ENCODE assay signal across 8 mouse cellular contexts in genomic region chrX:12762334-12763126, GRCm38 (mm10). TPM values are rescaled to one million over a fixed set of nuclear protein-coding genes. Genes with fewer than 3 reads are reported as not detected.
DNase-seq lines count a peak whose midpoint lies in the region; ATAC-seq and TF ChIP-seq lines count a peak whose summit lies in the region.

No protein-coding gene starts in this region.

- peak overlapping the region; percentile 78 for H3K9ac ChIP-seq in forebrain, embryonic 16.5 days (replicated peaks; ENCODE audit: low read depth, low read length)
- H3K9ac ChIP-seq in midbrain, embryonic 11.5 days (ENCODE audit: low read length) = peak overlapping the region; percentile 79

- peak overlapping the region; percentile 50 for H3K4me2 ChIP-seq in forebrain, embryonic 16.5 days (ENCODE audit: low read length)
- H3K4me2 ChIP-seq in midbrain, embryonic 11.5 days = peak overlapping the region; percentile 55

- no peaks in the 10 kb centered on the region for H3K9me3 ChIP-seq in forebrain, embryonic 16.5 days (ENCODE audit: control insufficient read depth, low read length)
- no peaks in the 10 kb centered on the region for H3K9me3 ChIP-seq in midbrain, embryonic 11.5 days (ENCODE audit: control insufficient read depth, low read length)

- no peak; the same call in 1 of the 2 replicates for ATAC-seq in forebrain, embryonic 16.5 days
- ATAC-seq in midbrain, embryonic 11.5 days (ENCODE audit: low FRiP score) = no peak; the same call in 1 of the 2 replicates

- no peaks in the 10 kb centered on the region for H3K27me3 ChIP-seq in forebrain, embryonic 16.5 days (replicated peaks; ENCODE audit: control insufficient read depth, insufficient read depth, low read length)
- no peaks in the 10 kb centered on the region for H3K27me3 ChIP-seq in midbrain, embryonic 11.5 days (ENCODE audit: control insufficient read depth, insufficient read depth, low read length)

- 18% methylated on average over 32 of the region's 32 CpGs for WGBS in forebrain, embryonic 16.5 days
- 15% methylated on average over 32 of the region's 32 CpGs for WGBS in midbrain, embryonic 11.5 days

- intact Hi-C loops in left cerebral cortex, adult 2 months (cut with DNase I) = loop anchor here (1.0 to 5.0 kb wide), 3 partner anchors 78 to 680 kb away; partner anchors contain the start of gene 1810030O07Rik
- intact Hi-C loops in left cerebral cortex, postnatal 4 days (cut with DNase I) = no loop called here

- peaks cover 11% of the 10 kb centered on the region; the same call in 1 of the 2 replicates for H3K4me1 ChIP-seq in forebrain, embryonic 16.5 days (replicated peaks; ENCODE audit: control insufficient read depth, insufficient read depth, low read length)
- no peaks in the 10 kb centered on the region for H3K4me1 ChIP-seq in midbrain, embryonic 11.5 days (ENCODE audit: control insufficient read depth, insufficient read depth, low read length)

- no peak for TF ChIP-seq CTCF in left cerebral cortex, adult 2 months (IDR thresholded peaks at IDR 0.05)
- no peak for TF ChIP-seq CTCF in brain, embryonic 14.5 days (IDR thresholded peaks at IDR 0.05; ENCODE audit: borderline replicate concordance, extremely low read depth, insufficient read depth, insufficient read length)

- no peak for DNase-seq in left cerebral cortex, adult 2 months (ENCODE audit: extremely low spot score in 1 of 2, low spot score in 2 of 2)
- DNase-seq in left cerebral cortex, postnatal 4 days = no peak
- DNase-seq in brain, embryonic 14.5 days (ENCODE audit: low read depth) = peak; percentile 43
- peak; percentile 92 for DNase-seq in midbrain, embryonic 11.5 days (ENCODE audit: low spot score, missing footprints)
- DNase-seq in right cerebral cortex, postnatal 36 days (ENCODE audit: low spot score in 2 of 2) = no peak
- no peak for DNase-seq in urinary bladder, postnatal 14 days (ENCODE audit: low spot score)
- DNase-seq in gastrocnemius, adult 8-10 months (ENCODE audit: low spot score in 2 of 2) = no peak

- H3K4me3 ChIP-seq in left cerebral cortex, adult 2 months = peak overlapping the region; percentile 60
- H3K4me3 ChIP-seq in forebrain, embryonic 16.5 days (replicated peaks; ENCODE audit: low read length) = peak overlapping the region; percentile 62
- H3K4me3 ChIP-seq in midbrain, embryonic 11.5 days (ENCODE audit: low read depth, low read length) = peak overlapping the region; percentile 62

- no peaks in the 10 kb centered on the region for H3K36me3 ChIP-seq in forebrain, embryonic 16.5 days (ENCODE audit: control insufficient read depth, insufficient read depth)
- H3K36me3 ChIP-seq in midbrain, embryonic 11.5 days (ENCODE audit: control insufficient read depth, insufficient read depth, low read length) = no peaks in the 10 kb centered on the region

- peak overlapping the region; percentile 95 for H3K27ac ChIP-seq in left cerebral cortex, adult 2 months
- H3K27ac ChIP-seq in forebrain, embryonic 16.5 days (ENCODE audit: low read length) = peak overlapping the region; percentile 92
- H3K27ac ChIP-seq in midbrain, embryonic 11.5 days (ENCODE audit: low read depth, low read length) = peak overlapping the region; percentile 93

- TF ChIP-seq POLR2A in brain, embryonic 14.5 days (IDR thresholded peaks at IDR 0.05; ENCODE audit: borderline replicate concordance, extremely low read depth, insufficient read depth, insufficient read length, poor library complexity, severe bottlenecking) = no peak

RNA-seq across cellular contexts. Expression of gene Med14, which starts 0.7 kb away (rescaled TPM):
- total RNA-seq in left cerebral cortex, adult 2 months (2021) = 10 to 100 TPM; 75.6 to 86.4 TPM
- 10 to 100 TPM; 58.0 to 59.1 TPM for total RNA-seq in left cerebral cortex, postnatal 4 days (2021)
- polyA plus RNA-seq in brain, embryonic 14.5 days (2012; rRNA removed) = 38.8 and 41.1 TPM in 2 replicates
- polyA plus RNA-seq in forebrain, embryonic 16.5 days (2015; fragmentation: Nextera tagmentation; extraction: Ambion mirVana) = 14.1 and 15.5 TPM in 2 replicates
- polyA plus RNA-seq in midbrain, embryonic 11.5 days (2014; fragmentation: Nextera tagmentation; extraction: Ambion mirVana) = 25.9 and 26.7 TPM in 2 replicates
- total RNA-seq in gastrocnemius, adult 8-10 months (2022) = 10 to 100 TPM; 21.0 to 24.9 (median 24.1) TPM

Comparison
In these comparisons a context has a peak if more than half of its experiments do, and no peak if none do; other contexts are left out.
1. DNase-seq: peak in brain, embryonic 14.5 days (single experiment) and midbrain, embryonic 11.5 days (single experiment); none in left cerebral cortex, adult 2 months (0 of 2), left cerebral cortex, postnatal 4 days (single experiment), right cerebral cortex, postnatal 36 days (0 of 2), urinary bladder, postnatal 14 days (single experiment) and gastrocnemius, adult 8-10 months (0 of 2).
2. Peak in every context shown above with its lines, with median percentiles within 50 percentile points of each other: H3K27ac ChIP-seq and H3K4me3 ChIP-seq.